Mouse (Mus musculus) T-helper 17 cell (primary cell): Measurements from ENCODE around the gene Nr0b2.
"Not testable (repeated sequence)": the region's sequence is repeated elsewhere in the genome, so short reads cannot be mapped to it uniquely, and the experiment has no call there.

Experiments used
- in situ Hi-C, 2 experiments: fragments of 300-600 bp; cut with MboI, MseI; formaldehyde crosslinking; loops; 1 replicate in 1 of 2; 2 replicates in 1 of 2; pipeline ENCODE4 v1.15.1; 2025; ENCODE audit warnings: high pct_unique_total_duplicates in 2 of 2

Gene Nr0b2

GRCm38 (mm10) chr4:133552768-133553447 is at the start of gene Nr0b2:
TSS of gene Nr0b2 (plus strand) at chr4:133553376.
- in situ Hi-C loops: no loop called here

DNA sequence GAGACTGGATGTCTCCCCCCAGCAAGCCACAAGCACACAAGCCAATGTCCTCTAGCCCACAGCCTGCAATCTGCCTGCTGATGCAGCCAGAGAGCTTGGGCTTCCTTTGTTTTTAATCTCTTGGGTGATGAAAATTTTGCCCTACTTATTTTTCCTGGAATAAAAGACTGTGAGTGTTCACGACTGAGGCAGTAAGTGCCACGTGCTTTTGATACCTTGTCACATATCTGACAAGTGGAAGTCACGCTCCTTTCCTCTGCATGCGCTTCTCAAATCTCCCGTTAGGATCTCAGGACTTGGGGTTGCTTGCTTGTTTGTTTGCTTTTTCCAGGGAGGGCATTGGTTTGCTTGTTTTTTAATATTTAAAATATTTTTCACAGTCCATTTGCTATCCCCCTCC is 48.9 kb upstream of the Nr0b2 start:
- in situ Hi-C loops: no loop called here

- in situ Hi-C loops: no loop called here
Measured at GRCm38 (mm10) chr4:133504755-133505485, 48.3 kb upstream of the Nr0b2 start.

- in situ Hi-C loops: no loop called here
Measured at GRCm38 (mm10) chr4:133506573-133506972, 46.6 kb upstream of the Nr0b2 start.

DNA sequence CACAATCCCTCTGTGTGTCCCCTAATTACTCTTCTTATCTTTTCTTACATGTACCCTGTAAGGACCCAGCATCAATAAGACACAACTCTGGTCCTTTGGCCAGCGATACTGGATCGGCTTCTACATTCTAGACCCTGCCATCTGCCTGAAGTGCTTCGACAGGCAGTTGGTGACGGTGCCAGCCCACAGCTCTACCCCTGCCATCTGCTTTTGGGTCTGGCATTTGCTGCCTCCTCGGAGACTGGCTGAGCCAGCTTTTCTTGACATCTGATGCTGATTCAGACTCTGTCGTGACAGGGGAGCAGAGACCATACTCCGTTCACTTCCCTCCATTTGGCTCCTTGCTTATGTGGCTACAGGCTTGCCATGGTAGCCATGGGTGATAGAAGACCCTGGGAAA is 44.2 kb upstream of the Nr0b2 start:
- in situ Hi-C loops: no loop called here

DNA sequence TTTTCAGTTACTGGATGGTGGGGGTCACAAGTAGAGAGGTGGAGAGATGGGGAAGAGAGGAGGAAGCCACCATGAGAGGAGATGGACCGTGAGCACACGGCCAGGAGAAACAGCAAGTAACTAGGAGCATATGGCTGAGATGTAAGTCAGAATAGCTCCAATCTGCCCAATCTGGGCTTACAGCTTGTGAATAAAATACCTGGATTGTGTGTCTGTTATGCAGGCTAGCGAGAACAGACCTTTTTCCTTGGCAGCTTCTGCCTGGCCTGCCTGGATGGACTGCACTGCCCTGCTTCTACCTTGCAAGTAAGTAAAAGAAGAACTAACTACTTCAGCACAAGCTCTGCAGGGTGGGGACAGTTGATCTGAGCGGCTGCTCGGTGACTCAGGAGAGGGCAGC is 42.1 kb upstream of the Nr0b2 start:
- in situ Hi-C loops: no loop called here

DNA sequence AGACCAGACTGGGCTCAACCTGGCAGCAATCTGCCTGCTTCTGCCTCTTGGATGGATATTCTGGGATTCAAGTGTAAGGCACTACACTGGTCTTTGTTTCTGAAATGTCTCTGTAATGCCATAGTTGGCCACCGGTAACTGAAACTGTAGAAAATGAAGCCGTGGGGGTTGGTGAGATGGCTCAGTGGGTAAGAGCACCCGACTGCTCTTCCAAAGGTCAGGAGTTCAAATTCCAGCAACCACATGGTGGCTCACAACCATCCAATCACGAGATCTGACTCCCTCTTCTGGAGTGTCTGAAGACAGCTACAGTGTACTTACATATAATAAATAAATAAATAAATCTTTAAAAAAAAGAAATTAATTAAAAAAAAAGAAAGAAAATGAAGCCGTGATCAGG is 40.7 kb upstream of the Nr0b2 start:
- in situ Hi-C loops: not testable (repeated sequence)

DNA sequence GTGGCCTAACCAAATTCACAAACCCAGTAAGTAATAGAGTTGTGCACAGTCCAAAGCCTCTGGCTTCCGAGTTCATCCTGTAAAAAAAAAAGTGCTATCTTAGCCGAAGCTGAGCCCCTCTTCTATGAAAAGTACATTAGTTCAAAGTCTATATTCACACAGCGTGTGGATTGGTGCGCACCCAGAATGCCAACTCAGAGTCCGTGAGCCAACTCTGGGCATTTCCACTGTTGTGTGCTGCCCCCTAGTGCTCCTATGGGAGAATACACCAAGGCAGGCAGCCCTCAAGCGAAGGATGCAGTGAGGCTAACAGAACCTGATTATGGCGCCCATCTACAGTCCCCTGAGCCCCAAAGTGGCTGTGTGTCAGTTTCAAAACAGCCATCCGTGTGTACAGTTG is 40.2 kb upstream of the Nr0b2 start:
- in situ Hi-C loops: no loop called here

GRCm38 (mm10) chr4:133518601-133519368 is 34.4 kb upstream of the Nr0b2 start, which contains the start of gene Kdf1:
TSS of gene Kdf1 (plus strand) at chr4:133518963.
- in situ Hi-C loops: no loop called here

DNA sequence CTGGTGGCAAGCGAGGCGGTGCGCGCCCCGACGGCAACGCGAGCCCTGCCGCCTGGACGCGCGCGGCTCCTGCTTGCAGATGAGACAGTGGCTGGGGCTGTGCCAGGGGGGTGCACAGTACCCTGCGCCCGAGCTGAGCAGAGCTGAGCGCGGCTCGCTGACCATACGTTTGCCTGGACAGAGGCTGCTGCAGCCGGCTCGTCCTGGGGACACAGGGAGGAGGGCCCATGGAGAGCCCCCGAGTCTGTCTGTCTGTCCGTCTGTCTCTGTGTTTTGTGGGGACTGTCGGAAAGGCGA is 33.9 kb upstream of the Nr0b2 start:
- in situ Hi-C loops: no loop called here

- in situ Hi-C loops: no loop called here
Measured at GRCm38 (mm10) chr4:133521502-133521901, 31.7 kb upstream of the Nr0b2 start.

- in situ Hi-C loops: no loop called here
Measured at GRCm38 (mm10) chr4:133527788-133528187, 25.4 kb upstream of the Nr0b2 start.

DNA sequence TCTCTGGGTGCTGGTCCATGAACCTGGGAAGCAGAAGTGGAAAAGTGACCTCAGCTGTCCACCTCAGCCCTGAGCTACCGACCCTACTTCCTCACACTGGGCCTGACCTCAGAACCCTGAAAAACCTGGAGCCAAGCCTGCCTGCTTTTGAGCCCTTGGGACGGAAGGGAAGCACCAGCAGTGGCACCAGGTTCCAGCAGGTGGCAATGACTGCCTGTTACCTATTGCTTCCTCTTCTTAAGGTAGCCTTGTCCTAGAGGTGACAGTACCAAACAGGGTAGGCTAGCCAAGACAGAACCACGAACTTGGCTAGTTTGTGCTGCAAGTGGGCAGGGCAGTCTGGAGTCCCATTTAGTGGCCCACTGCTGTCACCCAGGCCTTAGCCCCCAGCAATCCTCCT is 20.4 kb upstream of the Nr0b2 start:
- in situ Hi-C loops: no loop called here

- in situ Hi-C loops: no loop called here
Measured at GRCm38 (mm10) chr4:133536081-133536480, 17.1 kb upstream of the Nr0b2 start.

- in situ Hi-C loops: no loop called here
Measured at GRCm38 (mm10) chr4:133536652-133537051, 16.5 kb upstream of the Nr0b2 start.

GRCm38 (mm10) chr4:133545272-133546231 is 7.6 kb upstream of the Nr0b2 start, which contains the start of gene Nudc:
TSS of gene Nudc (minus strand) at chr4:133545996.
- in situ Hi-C loops: no loop called here

GRCm38 (mm10) chr4:133552029-133552428 is 1.1 kb upstream of the Nr0b2 start:
- in situ Hi-C loops: no loop called here

- in situ Hi-C loops: no loop called here
Measured at GRCm38 (mm10) chr4:133553448-133554330, 513 bp downstream of the Nr0b2 start.

GRCm38 (mm10) chr4:133557041-133557717 is 4.0 kb downstream of the Nr0b2 start:
- in situ Hi-C loops: no loop called here

- in situ Hi-C loops: no loop called here
Measured at GRCm38 (mm10) chr4:133559846-133560245, 6.7 kb downstream of the Nr0b2 start.
